ENCODE assay signal across 10 mouse cellular contexts in genomic region chr1:36321829-36322573, GRCm38 (mm10). TPM values are rescaled to one million over a fixed set of nuclear protein-coding genes. Genes with fewer than 3 reads are reported as not detected.
A peak's percentile ranks its signal among the peaks of the same experiment; 100 is the strongest.
DNase-seq lines count a peak whose midpoint lies in the region; ATAC-seq and TF ChIP-seq lines count a peak whose summit lies in the region.
"Had no signal": no experiment of that assay in that cellular context is flagged by ENCODE, and none has a peak within 500 bp of the region (broad histone marks: within the 10 kb centered on the region; RNA-seq: fewer than 3 reads in every experiment).

No protein-coding gene starts in this region.

- no peak overlapping the region for H3K4me3 ChIP-seq in lung, adult 2 months (replicated peaks; ENCODE audit: extremely low read depth, low read depth, low read length)
- H3K4me3 ChIP-seq: embryonic facial prominence, embryonic 13.5 days; limb, embryonic 13.5 days had no signal

- no peak for ATAC-seq in erythroid progenitor cell, adult 5-6 weeks (replicated peaks; ENCODE audit: low FRiP score, poor library complexity, severe bottlenecking)

- 75% methylated on average over 11 of the region's 11 CpGs for WGBS in lung, adult 2 months

- no peak for TF ChIP-seq POLR2A in lung, adult 2 months (IDR thresholded peaks at IDR 0.05; ENCODE audit: borderline replicate concordance, extremely low read depth, low read depth, low read length)

- TF ChIP-seq CTCF in lung, adult 2 months (IDR thresholded peaks at IDR 0.05; ENCODE audit: insufficient read depth, low read length) = 0 out of 2 replicates have a peak, but pooled peaks have one; percentile 17

- peaks cover 7% of the 10 kb centered on the region for H3K4me1 ChIP-seq in lung, adult 2 months (ENCODE audit: control insufficient read depth, insufficient read depth, low read length)

- peak; percentile 28 for DNase-seq in adrenal gland, postnatal 14 days
- DNase-seq in adrenal gland, adult 2 months = no peak
- DNase-seq in lung, adult 2 months = no peak
- no peak for DNase-seq in lung, postnatal 36 days
- DNase-seq in brain, adult 2 months (ENCODE audit: low read depth, low spot score) = peak; percentile 54
- peak; percentile 51 for DNase-seq in naive thymus-derived CD4-positive, alpha-beta T cell, adult 2 months (ENCODE audit: low read depth)
- DNase-seq in natural killer cell, adult 2 months (ENCODE audit: low spot score in 2 of 2) = no peak

RNA-seq across cellular contexts. Expression of gene Arid5a, which starts 14.5 kb away (rescaled TPM):
- 6.0 and 10.6 TPM in 2 replicates for total RNA-seq in adrenal gland, postnatal 14 days (2021)
- total RNA-seq in adrenal gland, adult 2 months (2021) = 1 to 10 TPM; 5.2 to 5.9 TPM
- polyA plus RNA-seq in adrenal gland, adult 2 months (2012; rRNA removed) = 4.1 and 5.3 TPM in 2 replicates
- 11.2 and 13.8 TPM in 2 replicates for polyA plus RNA-seq in lung, adult 2 months (2012; rRNA removed)
- 2.9 and 9.2 TPM in 2 replicates for total RNA-seq in erythroid progenitor cell, adult 5-6 weeks (2015; ENCODE audit: low replicate concordance)
- total RNA-seq in erythroid progenitor cell, adult 5-6 weeks (2017; ENCODE audit: low replicate concordance) = 0.53 and 2.1 TPM in 2 replicates

RNA-seq across cellular contexts. Expression of gene Kansl3, which starts 47.0 kb away (rescaled TPM):
- 86.5 and 103 TPM in 2 replicates for total RNA-seq in adrenal gland, postnatal 14 days (2021)
- 100 to 1,000 TPM; 101 to 109 TPM for total RNA-seq in adrenal gland, adult 2 months (2021)
- 60.7 and 68.8 TPM in 2 replicates for polyA plus RNA-seq in adrenal gland, adult 2 months (2012; rRNA removed)
- 38.3 and 45.3 TPM in 2 replicates for polyA plus RNA-seq in lung, adult 2 months (2012; rRNA removed)
- total RNA-seq in erythroid progenitor cell, adult 5-6 weeks (2015; ENCODE audit: low replicate concordance) = 13.3 and 16.3 TPM in 2 replicates
- total RNA-seq in erythroid progenitor cell, adult 5-6 weeks (2017; ENCODE audit: low replicate concordance) = 23.2 and 27.2 TPM in 2 replicates

RNA-seq across cellular contexts. Expression of gene Neurl3, which starts 47.5 kb away (rescaled TPM):
- 4.0 and 5.8 TPM in 2 replicates for total RNA-seq in adrenal gland, postnatal 14 days (2021)
- 1 to 10 TPM; 4.3 to 9.5 TPM for total RNA-seq in adrenal gland, adult 2 months (2021)
- 6.3 and 7.6 TPM in 2 replicates for polyA plus RNA-seq in adrenal gland, adult 2 months (2012; rRNA removed)
- polyA plus RNA-seq in lung, adult 2 months (2012; rRNA removed) = 23.5 and 26.4 TPM in 2 replicates
- total RNA-seq in erythroid progenitor cell, adult 5-6 weeks (2015; ENCODE audit: low replicate concordance) = 6.1 and 7.1 TPM in 2 replicates
- 4.7 and 10.0 TPM in 2 replicates for total RNA-seq in erythroid progenitor cell, adult 5-6 weeks (2017; ENCODE audit: low replicate concordance)

RNA-seq across cellular contexts. Expression of gene Fer1l5, which starts 50.1 kb away (rescaled TPM):
- total RNA-seq in adrenal gland, postnatal 14 days (2021) = 0.11 TPM in 1 of 2 replicates, not detected in the other
- under 1 TPM in 1 of 2 experiments, not detected in 1; 0.17 TPM for total RNA-seq in adrenal gland, adult 2 months (2021)
- polyA plus RNA-seq in adrenal gland, adult 2 months (2012; rRNA removed) = 0.02 TPM in 2 replicates
- polyA plus RNA-seq in lung, adult 2 months (2012; rRNA removed) = 0.05 and 0.07 TPM in 2 replicates
- not detected in 2 replicates for total RNA-seq in erythroid progenitor cell, adult 5-6 weeks (2015; ENCODE audit: low replicate concordance)
- not detected in 2 replicates for total RNA-seq in erythroid progenitor cell, adult 5-6 weeks (2017; ENCODE audit: low replicate concordance)

Comparison
In these comparisons a context has a peak if more than half of its experiments do, and no peak if none do; other contexts are left out.
1. DNase-seq: peak in adrenal gland, postnatal 14 days (single experiment), brain, adult 2 months (single experiment) and naive thymus-derived CD4-positive, alpha-beta T cell, adult 2 months (single experiment); none in adrenal gland, adult 2 months (single experiment), lung, adult 2 months (single experiment), lung, postnatal 36 days (single experiment) and natural killer cell, adult 2 months (0 of 2).